9 mouse cellular contexts compared by ENCODE assay signal in genomic region chr5:111261733-111262573, GRCm38 (mm10).
A peak's percentile ranks its signal among the peaks of the same experiment; 100 is the strongest.
DNase-seq lines count a peak whose midpoint lies in the region; ATAC-seq and TF ChIP-seq lines count a peak whose summit lies in the region.
"Had no signal": no experiment of that assay in that cellular context is flagged by ENCODE, and none has a peak within 500 bp of the region (broad histone marks: within the 10 kb centered on the region; RNA-seq: fewer than 3 reads in every experiment).

No protein-coding gene starts in this region.

- H3K4me1 ChIP-seq in embryonic facial prominence, embryonic 13.5 days, result peaks cover 31% of the 10 kb centered on the region
- peaks cover 44% of the 10 kb centered on the region for H3K4me1 ChIP-seq in hindbrain, embryonic 15.5 days (replicated peaks)
- peaks cover 22% of the 10 kb centered on the region for H3K4me1 ChIP-seq in liver, embryonic 12.5 days
- H3K4me1 ChIP-seq in stomach, embryonic 16.5 days (ENCODE audit: control insufficient read depth, insufficient read depth, low read length), result peaks cover 18% of the 10 kb centered on the region

- WGBS in embryonic facial prominence, embryonic 13.5 days, result 48% methylated on average over 13 of the region's 13 CpGs
- WGBS in hindbrain, embryonic 15.5 days, result 56% methylated on average over 13 of the region's 13 CpGs
- 57% methylated on average over 13 of the region's 13 CpGs for WGBS in liver, embryonic 12.5 days (ENCODE audit: insufficient replicate concordance)
- WGBS in stomach, embryonic 16.5 days, result 54% methylated on average over 13 of the region's 13 CpGs

- ATAC-seq in embryonic facial prominence, embryonic 13.5 days (ENCODE audit: insufficient number of reproducible peaks, insufficient read depth, low FRiP score, low TSS enrichment, low read depth), result no peak
- ATAC-seq in hindbrain, embryonic 15.5 days (ENCODE audit: low FRiP score, low read depth), result peak; percentile 31; the same call in 1 of the 2 replicates
- peak; percentile 48; the same call in 1 of the 2 replicates for ATAC-seq in liver, embryonic 12.5 days
- no peak for ATAC-seq in stomach, embryonic 16.5 days (ENCODE audit: insufficient read depth, low FRiP score)

- TF ChIP-seq POLR2A in brain, embryonic 14.5 days (IDR thresholded peaks at IDR 0.05; ENCODE audit: borderline replicate concordance, extremely low read depth, insufficient read depth, insufficient read length, poor library complexity, severe bottlenecking), result no peak

- no peak overlapping the region for H3K4me2 ChIP-seq in embryonic facial prominence, embryonic 13.5 days
- no peak overlapping the region for H3K4me2 ChIP-seq in hindbrain, embryonic 15.5 days
- H3K4me2 ChIP-seq in liver, embryonic 12.5 days, result no peak overlapping the region
- H3K4me2 ChIP-seq in stomach, embryonic 16.5 days (ENCODE audit: low read depth, low read length), result no peak overlapping the region

- H3K9ac ChIP-seq in embryonic facial prominence, embryonic 13.5 days, result no peak overlapping the region
- H3K9ac ChIP-seq in hindbrain, embryonic 15.5 days, result no peak overlapping the region
- no peak overlapping the region for H3K9ac ChIP-seq in liver, embryonic 12.5 days
- H3K9ac ChIP-seq in stomach, embryonic 16.5 days (ENCODE audit: low read length), result no peak overlapping the region

- no peaks in the 10 kb centered on the region for H3K27me3 ChIP-seq in embryonic facial prominence, embryonic 13.5 days
- no peaks in the 10 kb centered on the region for H3K27me3 ChIP-seq in hindbrain, embryonic 15.5 days
- no peaks in the 10 kb centered on the region for H3K27me3 ChIP-seq in liver, embryonic 12.5 days (replicated peaks)
- H3K27me3 ChIP-seq in stomach, embryonic 16.5 days (ENCODE audit: control insufficient read depth, insufficient read depth, low read length), result no peaks in the 10 kb centered on the region

- no peak overlapping the region for H3K4me3 ChIP-seq in embryonic facial prominence, embryonic 13.5 days
- no peak overlapping the region for H3K4me3 ChIP-seq in hindbrain, embryonic 15.5 days
- H3K4me3 ChIP-seq in liver, embryonic 12.5 days, result no peak overlapping the region
- H3K4me3 ChIP-seq in stomach, embryonic 16.5 days (replicated peaks; ENCODE audit: low read length), result no peak overlapping the region
- H3K4me3 ChIP-seq: myocyte had no signal

- H3K9me3 ChIP-seq in embryonic facial prominence, embryonic 13.5 days, result peaks cover 6% of the 10 kb centered on the region; the same call in 1 of the 2 replicates
- H3K9me3 ChIP-seq in hindbrain, embryonic 15.5 days, result no peaks in the 10 kb centered on the region
- H3K9me3 ChIP-seq in liver, embryonic 12.5 days (replicated peaks), result no peaks in the 10 kb centered on the region
- peaks cover 9% of the 10 kb centered on the region; the same call in 1 of the 2 replicates for H3K9me3 ChIP-seq in stomach, embryonic 16.5 days (replicated peaks; ENCODE audit: control insufficient read depth, low read length)

- TF ChIP-seq CTCF in brain, embryonic 14.5 days (IDR thresholded peaks at IDR 0.05; ENCODE audit: borderline replicate concordance, extremely low read depth, insufficient read depth, insufficient read length), result no peak

- peak; percentile 63 for DNase-seq in brain, embryonic 14.5 days (ENCODE audit: low read depth)
- no peak for DNase-seq in gastrocnemius, adult 18-20 months (ENCODE audit: low spot score)
- DNase-seq in right cerebral cortex, postnatal 10 days (ENCODE audit: low spot score in 2 of 2), result no peak
- DNase-seq in B cell, adult 2 months, result no peak

- H3K27ac ChIP-seq in embryonic facial prominence, embryonic 13.5 days, result peak overlapping the region; percentile 73
- H3K27ac ChIP-seq in hindbrain, embryonic 15.5 days (replicated peaks), result peak overlapping the region; percentile 81
- H3K27ac ChIP-seq in liver, embryonic 12.5 days, result peak overlapping the region; percentile 59
- H3K27ac ChIP-seq in stomach, embryonic 16.5 days (ENCODE audit: low read length), result peak overlapping the region; percentile 72; the same call in 1 of the 2 replicates

- peaks cover 32% of the 10 kb centered on the region for H3K36me3 ChIP-seq in embryonic facial prominence, embryonic 13.5 days
- peaks cover 9% of the 10 kb centered on the region for H3K36me3 ChIP-seq in hindbrain, embryonic 15.5 days
- peaks cover 7% of the 10 kb centered on the region; the same call in 1 of the 2 replicates for H3K36me3 ChIP-seq in liver, embryonic 12.5 days
- H3K36me3 ChIP-seq in stomach, embryonic 16.5 days (ENCODE audit: control insufficient read depth, insufficient read depth, low read length), result peaks cover 9% of the 10 kb centered on the region

Comparison
In these comparisons a context has a peak if more than half of its experiments do, and no peak if none do; other contexts are left out.
1. ATAC-seq: peak in hindbrain, embryonic 15.5 days (single experiment) and liver, embryonic 12.5 days (single experiment); none in embryonic facial prominence, embryonic 13.5 days (single experiment) and stomach, embryonic 16.5 days (single experiment).
2. Peak in every context shown above with its lines, with median percentiles within 50 percentile points of each other: H3K27ac ChIP-seq.